Mouse (Mus musculus): Measurements from ENCODE around the gene Slc7a3. TPM values are rescaled to one million over a fixed set of nuclear protein-coding genes. Genes with fewer than 3 reads are reported as not detected.

Slc7a3 gene
- polyA plus RNA-seq, 1 experiment from 2014 or later = 1.3 TPM

Other genes with a start within 250 kb of the Slc7a3 start
- 0.05 and 0.14 TPM in 2 replicates for gene Tex11, start 26.4 kb downstream of the Slc7a3 start, polyA plus RNA-seq (2015; fragmentation: Nextera tagmentation; extraction: Ambion mirVana)
- 52.1 and 58.3 TPM in 2 replicates for gene Snx12, start 136.5 kb upstream of the Slc7a3 start, polyA plus RNA-seq (2015; fragmentation: Nextera tagmentation; extraction: Ambion mirVana)
- gene Foxo4, start 168.5 kb upstream of the Slc7a3 start, polyA plus RNA-seq (2015; fragmentation: Nextera tagmentation; extraction: Ambion mirVana) = 3.4 and 4.4 TPM in 2 replicates
- not detected in 2 replicates for gene Gm614, start 178.0 kb upstream of the Slc7a3 start, polyA plus RNA-seq (2015; fragmentation: Nextera tagmentation; extraction: Ambion mirVana)
- 14.2 and 15.3 TPM in 2 replicates for gene Il2rg, start 182.2 kb upstream of the Slc7a3 start, polyA plus RNA-seq (2015; fragmentation: Nextera tagmentation; extraction: Ambion mirVana)
- gene Gm20489, start 183.0 kb upstream of the Slc7a3 start, polyA plus RNA-seq (2015; fragmentation: Nextera tagmentation; extraction: Ambion mirVana) = not detected in 2 replicates
- gene Med12, start 188.0 kb upstream of the Slc7a3 start, polyA plus RNA-seq (2015; fragmentation: Nextera tagmentation; extraction: Ambion mirVana) = 33.3 and 39.3 TPM in 2 replicates
- 11.6 and 12.8 TPM in 2 replicates for gene Nlgn3, start 213.1 kb upstream of the Slc7a3 start, polyA plus RNA-seq (2015; fragmentation: Nextera tagmentation; extraction: Ambion mirVana)

All from embryonic facial prominence, embryonic 15.5 days (tissue).